Mouse (Mus musculus) ES-Bruce4 (cell line): Measurements from ENCODE around the gene Irf2. TPM values are rescaled to one million over a fixed set of nuclear protein-coding genes. Genes with fewer than 3 reads are reported as not detected.
A peak's percentile ranks its signal among the peaks of the same experiment; 100 is the strongest.

Experiments used
- H3K27ac ChIP-seq: 2 replicates; pipeline ENCODE4 v1.5.1; 2012; ENCODE audit warnings: low read length, inconsistent platforms; ENCODE audit not compliant: insufficient read depth
- H3K27me3 ChIP-seq: 2 replicates; pipeline ENCODE4 v1.6.1; 2012; ENCODE audit warnings: mild to moderate bottlenecking, low read length, inconsistent platforms; ENCODE audit not compliant: control insufficient read depth, poor library complexity, insufficient read depth, severe bottlenecking
- H3K36me3 ChIP-seq: 2 replicates; pipeline ENCODE4 v1.6.1; 2012; ENCODE audit warnings: inconsistent platforms, mild to moderate bottlenecking, low read length, moderate library complexity; ENCODE audit not compliant: control insufficient read depth, poor library complexity, insufficient read depth, severe bottlenecking
- H3K4me1 ChIP-seq: one replicate; pipeline ENCODE4 v1.8.1; 2011; ENCODE audit warnings: low read length; ENCODE audit not compliant: control insufficient read depth, insufficient read depth
- H3K4me3 ChIP-seq: 2 replicates; pipeline ENCODE4 v1.5.1; 2011; ENCODE audit warnings: low read depth, mild to moderate bottlenecking, low read length
- H3K9ac ChIP-seq: 2 replicates; pipeline ENCODE4 v1.6.1; 2012; ENCODE audit warnings: low read depth, mild to moderate bottlenecking, inconsistent platforms; ENCODE audit not compliant: poor library complexity, severe bottlenecking
- H3K9me3 ChIP-seq: replicated peaks from 2 replicates; pipeline ENCODE4 v1.6.1; 2012; ENCODE audit warnings: mild to moderate bottlenecking, low read length, inconsistent platforms; ENCODE audit not compliant: control insufficient read depth, poor library complexity, insufficient read depth, severe bottlenecking
- CTCF ChIP-seq: IDR thresholded peaks from one replicate; pipeline ENCODE4 v1.8.1; 2011; ENCODE audit warnings: low read depth, low read length
- EP300 ChIP-seq: IDR thresholded peaks from 2 replicates; pipeline ENCODE4 v1.6.1; 2011; ENCODE audit warnings: low read depth, low read length; ENCODE audit not compliant: insufficient read depth
- POLR2A ChIP-seq: IDR thresholded peaks from one replicate; pipeline ENCODE4 v1.8.1; 2011; ENCODE audit warnings: low read length; ENCODE audit not compliant: insufficient read depth
- polyA plus RNA-seq: library from polyadenylated mRNA; stranded (reverse); fragments of >200 nt; gene quantifications from 2 replicates; pipeline ENCODE4 v1.2.4, GENCODE M21; 2011; ENCODE audit warnings: low read depth; ENCODE audit not compliant: missing spikeins, insufficient read depth, insufficient read length

Irf2 gene
- polyA plus RNA-seq, 1 experiment: 17.6 TPM

DNA sequence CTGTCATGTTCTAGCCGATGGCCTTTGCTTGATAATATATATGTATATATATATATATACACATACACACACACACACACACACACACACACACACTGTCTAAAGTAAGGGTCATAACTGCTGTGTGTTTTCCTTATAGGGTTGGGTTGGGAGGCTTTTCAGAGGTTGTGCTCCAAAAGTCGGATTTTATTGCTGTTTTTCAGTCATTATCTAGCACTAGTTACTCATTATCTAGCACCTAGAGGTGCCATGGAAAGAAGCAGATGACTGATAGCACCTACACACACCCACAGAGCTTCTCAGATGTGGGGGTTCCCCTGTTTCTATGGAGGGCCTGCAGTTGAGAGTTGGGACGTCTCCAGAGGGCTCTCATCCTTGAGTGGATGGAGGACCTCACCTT, 92.9 kb downstream of the Irf2 start:
- H3K9ac ChIP-seq: no peak overlapping the region
- H3K4me1 ChIP-seq: no peaks in the 10 kb centered on the region
- no peak overlapping the region for H3K4me3 ChIP-seq
- H3K27ac ChIP-seq: no peak overlapping the region
- no peaks in the 10 kb centered on the region for H3K27me3 ChIP-seq
- no peaks in the 10 kb centered on the region for H3K9me3 ChIP-seq
- TF ChIP-seq EP300 (no peak), CTCF (no peak), POLR2A (no peak)
- H3K36me3 ChIP-seq: no peaks in the 10 kb centered on the region

- Histone ChIP-seq H3K36me3 (no peaks in the 10 kb centered on the region), H3K27me3 (no peaks in the 10 kb centered on the region), H3K4me1 (no peaks in the 10 kb centered on the region), H3K4me3 (no peak overlapping the region), H3K9me3 (no peaks in the 10 kb centered on the region), H3K9ac (no peak overlapping the region), H3K27ac (no peak overlapping the region)
- TF ChIP-seq EP300: 0 out of 2 replicates have a peak, but pooled peaks have one; percentile 23
- no peak for TF ChIP-seq CTCF
These were observed 94.2 kb downstream of the Irf2 start for GRCm38 (mm10) chr8:46833763-46834162.

DNA sequence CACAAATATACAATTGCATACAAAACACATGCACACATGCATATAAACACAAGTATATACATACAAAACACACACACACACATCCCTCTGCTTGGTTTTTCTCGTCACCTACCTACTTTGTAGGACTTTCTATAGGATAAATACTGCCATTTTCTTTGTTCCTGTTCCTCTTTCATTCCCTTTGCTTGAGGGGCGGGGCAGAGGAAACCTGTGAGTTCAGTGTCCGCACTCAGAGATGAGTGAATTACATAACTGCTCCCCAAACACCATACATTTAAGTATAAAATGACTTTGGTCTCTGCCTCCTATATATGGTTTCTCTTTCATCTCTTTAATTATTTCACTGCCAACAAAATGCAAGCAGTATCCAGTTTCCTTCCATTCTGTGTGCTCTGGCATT, 94.9 kb downstream of the Irf2 start:
- Histone ChIP-seq H3K9ac (no peak overlapping the region), H3K4me1 (no peaks in the 10 kb centered on the region), H3K27me3 (no peaks in the 10 kb centered on the region), H3K36me3 (no peaks in the 10 kb centered on the region), H3K4me3 (no peak overlapping the region), H3K9me3 (no peaks in the 10 kb centered on the region), H3K27ac (no peak overlapping the region)
- TF ChIP-seq CTCF (no peak), POLR2A (no peak), EP300 (no peak)

DNA sequence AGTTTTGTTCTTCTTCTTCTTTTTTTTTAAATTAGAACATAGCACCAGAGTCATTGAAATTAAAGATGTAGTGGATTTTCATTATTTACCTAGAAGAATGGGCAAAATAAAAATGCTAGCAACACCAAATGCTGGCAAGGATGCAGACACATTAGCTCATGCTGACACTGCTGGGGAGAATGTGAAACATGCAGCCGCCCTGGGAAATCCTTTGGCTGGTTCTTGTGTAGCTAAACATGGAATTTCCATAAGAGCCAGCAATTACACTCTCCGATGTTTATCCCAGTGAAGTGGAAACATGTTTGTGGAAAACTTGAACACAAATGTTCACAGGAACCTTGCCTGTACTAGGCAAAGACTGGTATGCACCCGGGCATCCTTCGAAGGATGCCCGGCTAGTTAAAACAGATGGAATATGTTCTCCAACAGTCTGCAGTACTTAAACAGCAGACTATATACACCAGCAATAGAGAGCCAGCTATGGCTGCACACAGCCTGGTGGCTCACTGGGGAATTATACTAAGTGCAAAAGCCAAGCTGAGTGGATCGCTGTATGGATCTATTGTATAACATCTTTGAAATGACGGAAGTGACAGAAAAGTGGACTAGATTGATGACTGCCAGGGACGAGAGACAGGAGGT, 96.6 kb downstream of the Irf2 start:
- Histone ChIP-seq H3K9me3 (no peaks in the 10 kb centered on the region), H3K9ac (no peak overlapping the region)

GRCm38 (mm10) chr8:46836949-46837348, 97.4 kb downstream of the Irf2 start:
- no peaks in the 10 kb centered on the region for H3K4me1 ChIP-seq
- H3K4me3 ChIP-seq: no peak overlapping the region
- H3K27me3 ChIP-seq: no peaks in the 10 kb centered on the region
- H3K27ac ChIP-seq: no peak overlapping the region
- H3K9me3 ChIP-seq: no peaks in the 10 kb centered on the region
- no peaks in the 10 kb centered on the region for H3K36me3 ChIP-seq
- TF ChIP-seq CTCF (no peak), EP300 (no peak), POLR2A (no peak)
- no peak overlapping the region for H3K9ac ChIP-seq

More for the DNA sequence above, 96.6 kb downstream of the Irf2 start:
- TF ChIP-seq CTCF (no peak), POLR2A (no peak), EP300 (no peak)
- Histone ChIP-seq H3K36me3 (no peaks in the 10 kb centered on the region), H3K27me3 (no peaks in the 10 kb centered on the region), H3K4me1 (no peaks in the 10 kb centered on the region), H3K27ac (no peak overlapping the region), H3K4me3 (no peak overlapping the region)

DNA sequence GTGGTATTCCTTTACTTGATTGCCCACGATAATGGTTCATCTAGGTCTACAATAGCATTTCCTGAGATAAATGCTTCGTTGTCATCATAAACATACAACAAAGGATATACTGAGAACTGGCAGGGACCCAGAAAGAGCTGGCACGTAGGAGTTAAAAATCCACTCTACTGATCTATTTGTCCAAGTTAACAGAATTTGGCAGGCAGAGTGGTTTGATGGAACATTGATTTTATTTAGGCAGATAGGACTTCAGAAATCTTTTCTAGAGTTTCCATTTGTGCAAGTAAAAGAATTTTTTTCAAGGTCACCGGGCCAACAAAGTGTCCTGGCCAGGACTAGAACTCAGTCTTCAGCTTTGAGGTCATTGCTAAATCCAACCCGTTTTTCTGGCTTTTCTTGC, 98.5 kb downstream of the Irf2 start:
- TF ChIP-seq CTCF (no peak), EP300 (no peak), POLR2A (no peak)
- Histone ChIP-seq H3K4me3 (no peak overlapping the region), H3K27me3 (no peaks in the 10 kb centered on the region), H3K27ac (no peak overlapping the region), H3K4me1 (no peaks in the 10 kb centered on the region), H3K36me3 (no peaks in the 10 kb centered on the region), H3K9ac (no peak overlapping the region), H3K9me3 (no peaks in the 10 kb centered on the region)
